Mouse (Mus musculus) NIH3T3 (cell line): ENCODE data around the gene B9d1.

Experiments used
- DNase-seq: peaks from one replicate; pipeline ENCODE4 v3.0.0-alpha.2; 2012; ENCODE audit warnings: low read depth

Gene B9d1

GRCm38 (mm10) chr11:61541106-61541505 is 36.2 kb downstream of the B9d1 start:
- no peak for DNase-seq

GRCm38 (mm10) chr11:61545586-61545985 is 40.6 kb downstream of the B9d1 start:
- no peak for DNase-seq

GRCm38 (mm10) chr11:61546452-61546851 is 41.5 kb downstream of the B9d1 start:
- DNase-seq = no peak

DNA sequence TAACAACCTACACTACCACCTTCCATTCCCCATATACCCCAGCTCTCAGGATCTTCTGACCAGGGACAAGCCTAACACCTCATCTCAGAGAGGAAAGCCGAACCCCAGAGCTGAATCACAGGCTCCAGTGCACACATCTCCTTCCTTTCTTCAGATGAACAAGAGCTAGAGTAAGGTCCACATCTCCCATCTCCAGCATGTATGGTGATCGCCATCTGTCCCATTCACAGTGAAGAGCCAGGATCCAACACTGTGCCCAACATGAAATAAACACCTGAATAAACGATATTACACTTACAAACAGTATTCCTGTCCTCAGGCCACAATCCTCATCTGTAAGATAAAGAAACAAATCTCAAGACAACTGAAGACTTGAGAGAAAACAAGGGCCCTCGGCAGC is 42.8 kb downstream of the B9d1 start:
- no peak for DNase-seq

DNA sequence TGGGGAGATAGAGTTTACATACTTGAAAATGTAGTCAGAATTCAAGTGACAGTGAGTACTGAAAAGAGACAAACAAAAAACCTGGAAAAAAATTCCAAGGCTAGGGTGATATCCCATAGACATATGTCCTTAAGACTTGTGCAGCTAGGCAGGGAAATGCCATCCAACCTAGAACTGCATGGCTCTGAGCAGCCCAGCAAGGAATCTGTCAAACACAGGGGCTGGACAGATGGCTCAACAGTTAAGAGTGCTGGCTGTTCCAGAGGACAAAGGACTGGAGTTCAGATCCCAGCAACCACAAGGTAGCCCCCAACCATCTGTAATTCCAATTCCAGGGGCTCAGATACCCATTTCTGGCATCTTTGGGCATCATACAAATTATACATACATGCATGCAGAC is 45.7 kb downstream of the B9d1 start:
- DNase-seq = no peak

DNA sequence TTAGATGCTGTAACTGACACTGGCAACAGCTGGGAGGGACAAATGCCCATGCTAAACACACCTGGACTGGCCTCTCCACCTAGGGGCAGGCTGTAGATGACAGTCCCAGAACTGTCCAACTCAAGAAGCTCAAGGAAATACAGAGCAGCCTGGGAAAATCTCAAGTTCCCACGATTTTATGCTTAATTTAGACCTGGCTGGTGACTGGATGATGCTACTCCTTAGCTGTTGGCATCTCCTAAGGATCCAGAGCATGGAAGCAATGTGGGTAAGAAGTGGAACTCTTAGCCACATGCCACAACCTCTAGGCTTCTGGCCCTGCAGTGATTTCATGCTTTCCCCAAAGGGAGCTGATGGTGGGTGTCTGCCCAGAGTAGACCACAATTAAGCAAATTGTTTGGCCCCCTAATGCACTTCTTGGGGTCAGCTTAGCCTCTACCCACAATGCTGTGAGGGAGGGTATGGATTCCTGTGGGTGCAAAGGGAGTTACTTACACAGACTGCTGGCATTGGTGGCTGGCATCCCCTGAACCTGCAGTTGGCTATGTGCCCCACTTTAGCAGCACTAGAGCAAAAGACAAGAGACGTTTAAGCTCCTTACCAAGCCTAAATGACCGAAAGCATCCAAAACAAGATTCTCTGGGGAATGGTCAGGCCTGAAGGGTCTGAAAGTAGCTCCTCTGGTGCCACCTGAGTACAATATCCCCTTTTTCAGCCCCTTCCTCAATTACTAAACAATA is 48.2 kb downstream of the B9d1 start:
- DNase-seq = no peak

- no peak for DNase-seq
These were observed 54.6 kb downstream of the B9d1 start for GRCm38 (mm10) chr11:61559572-61559971.

DNA sequence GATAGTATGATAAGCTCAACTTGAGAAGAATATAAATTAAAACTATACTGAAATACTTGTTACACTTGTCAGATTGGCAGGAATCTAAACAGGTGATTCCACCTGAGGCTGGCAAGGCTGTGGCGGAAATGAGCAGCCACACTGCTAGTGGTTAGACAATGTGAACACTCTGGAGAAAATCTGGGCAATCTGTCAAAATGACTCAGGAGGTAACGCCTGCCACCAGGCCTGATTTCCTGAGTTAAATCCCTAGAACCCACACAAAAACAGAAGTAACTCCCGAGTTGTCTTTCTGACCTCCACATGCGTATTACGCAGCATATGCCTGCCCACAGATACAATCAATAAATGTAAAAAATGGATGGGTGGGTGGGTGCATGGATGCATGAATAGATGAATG is 57.5 kb downstream of the B9d1 start:
- peak; percentile 71 for DNase-seq
